Mouse (Mus musculus): Measurements from ENCODE around the gene Myzap. TPM values are rescaled to one million over a fixed set of nuclear protein-coding genes. Genes with fewer than 3 reads are reported as not detected.
A peak's percentile ranks its signal among the peaks of the same experiment; 100 is the strongest.

Gene Myzap
- polyA plus RNA-seq, 2 experiments: 1.8 to 2.5 TPM

DNA sequence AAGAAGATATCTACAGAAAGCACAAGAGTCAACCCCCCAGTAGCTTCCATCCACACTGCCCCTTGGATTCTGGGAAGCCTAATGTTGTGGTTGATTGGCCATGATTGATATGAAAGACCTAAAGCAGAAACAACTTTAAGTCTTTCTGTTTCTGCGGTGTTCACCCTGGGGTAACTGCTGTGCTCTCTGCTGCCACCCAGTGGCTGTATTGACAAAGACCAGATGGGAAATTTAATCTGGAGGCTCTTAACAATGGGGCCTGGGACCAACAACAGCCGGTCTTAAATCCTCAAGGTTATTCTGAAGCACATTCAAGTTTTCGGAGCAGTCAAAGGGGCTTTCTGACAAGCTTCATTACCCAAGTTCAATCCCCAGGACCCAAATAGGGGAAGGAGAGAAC is 24.0 kb upstream of the Myzap start:
- H3K4me3 ChIP-seq (ENCODE audit: insufficient read depth in 1 of 2, low read depth in 2 of 2, low read length in 2 of 2): no peak overlapping the region
- no peak overlapping the region for H3K9ac ChIP-seq (replicated peaks)
- no peaks in the 10 kb centered on the region for H3K4me1 ChIP-seq (replicated peaks; ENCODE audit: control insufficient read depth in 2 of 2, insufficient read depth in 2 of 2, low read length in 1 of 2)
- no peak for ATAC-seq (ENCODE audit: insufficient read depth)
- TF ChIP-seq CTCF (IDR thresholded peaks at IDR 0.05; ENCODE audit: low read depth) (peak; percentile 88), EP300 (IDR thresholded peaks at IDR 0.05; ENCODE audit: low read depth) (no peak)
- no peaks in the 10 kb centered on the region for H3K9me3 ChIP-seq (ENCODE audit: control insufficient read depth, low read length)
- no peaks in the 10 kb centered on the region for H3K36me3 ChIP-seq (replicated peaks; ENCODE audit: control insufficient read depth, insufficient read depth, low read depth)
- H3K4me2 ChIP-seq (ENCODE audit: low read depth): 0 out of 2 replicates have a peak overlapping the region, but pooled peaks have one; percentile 18
- no peaks in the 10 kb centered on the region for H3K27me3 ChIP-seq (ENCODE audit: control insufficient read depth, insufficient read depth, low read length)
- no peak overlapping the region for H3K27ac ChIP-seq
- 4% methylated on average over 3 of the region's 3 CpGs for WGBS (ENCODE audit: insufficient replicate concordance)
- peak; percentile 43 to 45 (median 44) for DNase-seq (ENCODE audit: low read depth in 3 of 3, low spot score in 3 of 3)

DNA sequence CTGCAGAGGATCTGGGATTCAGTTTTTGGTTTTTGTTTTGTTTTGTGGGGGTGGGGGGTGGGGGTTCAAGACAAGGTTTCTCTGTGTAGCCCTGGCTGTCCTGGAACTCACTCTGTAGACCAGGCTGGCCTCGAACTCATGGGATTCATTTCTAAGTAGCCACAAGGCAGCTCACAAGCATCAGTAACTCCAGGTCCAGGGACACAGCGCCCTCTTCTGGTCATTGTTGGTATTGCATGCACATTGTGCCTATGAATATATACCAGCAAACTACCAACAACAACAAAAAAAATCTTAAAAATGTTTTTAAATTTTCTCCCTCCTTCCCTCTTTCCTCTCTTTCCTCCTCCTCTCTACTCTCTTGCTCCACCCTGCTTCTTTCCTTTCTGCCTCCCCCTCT is 22.5 kb upstream of the Myzap start:
- no peak overlapping the region for H3K9ac ChIP-seq (replicated peaks)
- 3% methylated on average over 2 of the region's 2 CpGs for WGBS (ENCODE audit: insufficient replicate concordance)
- TF ChIP-seq CTCF (IDR thresholded peaks at IDR 0.05; ENCODE audit: low read depth) (peak; percentile 87), EP300 (IDR thresholded peaks at IDR 0.05; ENCODE audit: low read depth) (no peak)
- H3K27me3 ChIP-seq (ENCODE audit: control insufficient read depth, insufficient read depth, low read length): no peaks in the 10 kb centered on the region
- H3K27ac ChIP-seq: no peak overlapping the region
- H3K36me3 ChIP-seq (replicated peaks; ENCODE audit: control insufficient read depth, insufficient read depth, low read depth): no peaks in the 10 kb centered on the region
- no peak overlapping the region for H3K4me2 ChIP-seq (ENCODE audit: low read depth)
- no peaks in the 10 kb centered on the region for H3K9me3 ChIP-seq (ENCODE audit: control insufficient read depth, low read length)
- ATAC-seq (ENCODE audit: insufficient read depth) (no peak), DNase-seq (ENCODE audit: low read depth in 3 of 3, low spot score in 3 of 3) (no peak)
- H3K4me3 ChIP-seq (ENCODE audit: insufficient read depth in 1 of 2, low read depth in 2 of 2, low read length in 2 of 2): no peak overlapping the region
- no peaks in the 10 kb centered on the region for H3K4me1 ChIP-seq (replicated peaks; ENCODE audit: control insufficient read depth in 2 of 2, insufficient read depth in 2 of 2, low read length in 1 of 2)

- H3K9me3 ChIP-seq (ENCODE audit: control insufficient read depth, low read length): no peaks in the 10 kb centered on the region
- no peaks in the 10 kb centered on the region; the same call in 1 of the 2 replicates for H3K27me3 ChIP-seq (ENCODE audit: control insufficient read depth, insufficient read depth, low read length)
- no peak overlapping the region for H3K4me3 ChIP-seq (ENCODE audit: insufficient read depth in 1 of 2, low read depth in 2 of 2, low read length in 2 of 2)
- DNase-seq (ENCODE audit: low read depth in 3 of 3, low spot score in 3 of 3) (no peak), ATAC-seq (ENCODE audit: insufficient read depth) (no peak)
- WGBS (ENCODE audit: insufficient replicate concordance): 71% methylated on average over 6 of the region's 6 CpGs
- no peaks in the 10 kb centered on the region for H3K36me3 ChIP-seq (replicated peaks; ENCODE audit: control insufficient read depth, insufficient read depth, low read depth)
- no peaks in the 10 kb centered on the region for H3K4me1 ChIP-seq (replicated peaks; ENCODE audit: control insufficient read depth in 2 of 2, insufficient read depth in 2 of 2, low read length in 1 of 2)
- no peak overlapping the region for H3K4me2 ChIP-seq (ENCODE audit: low read depth)
- no peak overlapping the region for H3K27ac ChIP-seq
- TF ChIP-seq CTCF (IDR thresholded peaks at IDR 0.05; ENCODE audit: low read depth): peak; percentile 89
- no peak for TF ChIP-seq EP300 (IDR thresholded peaks at IDR 0.05; ENCODE audit: low read depth)
- H3K9ac ChIP-seq (replicated peaks): no peak overlapping the region
Observed at GRCm38 (mm10) chr9:71612981-71613380, 20.8 kb upstream of the Myzap start.

GRCm38 (mm10) chr9:71611876-71612275 is 19.7 kb upstream of the Myzap start:
- H3K27ac ChIP-seq: no peak overlapping the region
- no peak overlapping the region for H3K4me2 ChIP-seq (ENCODE audit: low read depth)
- no peak overlapping the region for H3K4me3 ChIP-seq (ENCODE audit: insufficient read depth in 1 of 2, low read depth in 2 of 2, low read length in 2 of 2)
- DNase-seq (ENCODE audit: low read depth in 3 of 3, low spot score in 3 of 3): no peak
- H3K36me3 ChIP-seq (replicated peaks; ENCODE audit: control insufficient read depth, insufficient read depth, low read depth): no peaks in the 10 kb centered on the region
- 67% methylated on average over 4 of the region's 4 CpGs for WGBS (ENCODE audit: insufficient replicate concordance)
- no peak for ATAC-seq (ENCODE audit: insufficient read depth)
- TF ChIP-seq CTCF (IDR thresholded peaks at IDR 0.05; ENCODE audit: low read depth) (no peak), EP300 (IDR thresholded peaks at IDR 0.05; ENCODE audit: low read depth) (no peak)
- H3K27me3 ChIP-seq (ENCODE audit: control insufficient read depth, insufficient read depth, low read length): no peaks in the 10 kb centered on the region; the same call in 1 of the 2 replicates
- H3K9ac ChIP-seq (replicated peaks): no peak overlapping the region
- no peaks in the 10 kb centered on the region for H3K9me3 ChIP-seq (ENCODE audit: control insufficient read depth, low read length)
- peaks cover 0 to 3% of the 10 kb centered on the region in 2 experiments; a peak in 3 of 4 replicates for H3K4me1 ChIP-seq (replicated peaks; ENCODE audit: control insufficient read depth in 2 of 2, insufficient read depth in 2 of 2, low read length in 1 of 2)

DNA sequence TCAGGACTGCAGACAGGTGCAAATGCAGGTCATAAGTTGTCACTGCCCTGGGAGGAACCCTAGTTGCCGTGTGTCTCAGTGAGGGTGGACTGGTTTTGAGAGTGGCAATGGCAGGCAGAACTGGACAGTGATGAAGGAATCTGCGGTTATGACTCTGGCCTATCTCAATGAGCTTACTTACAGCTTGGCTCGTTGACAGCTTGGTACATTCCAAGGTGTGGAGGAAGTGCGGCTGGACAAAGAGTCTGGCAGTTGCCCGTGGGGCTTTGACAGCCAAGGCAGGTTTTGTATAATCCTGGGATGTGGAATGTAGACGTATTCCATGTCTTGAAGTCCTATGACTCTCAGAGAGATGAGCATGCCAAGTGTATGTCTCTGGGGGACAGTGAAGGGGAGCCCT is 16.9 kb upstream of the Myzap start:
- Histone ChIP-seq H3K36me3 (replicated peaks; ENCODE audit: control insufficient read depth, insufficient read depth, low read depth) (no peaks in the 10 kb centered on the region), H3K27me3 (ENCODE audit: control insufficient read depth, insufficient read depth, low read length) (no peaks in the 10 kb centered on the region; the same call in 1 of the 2 replicates), H3K9ac (replicated peaks) (no peak overlapping the region), H3K4me1 (replicated peaks; ENCODE audit: control insufficient read depth in 2 of 2, insufficient read depth in 2 of 2, low read length in 1 of 2) (peaks cover 3 to 22% of the 10 kb centered on the region in 2 experiments; a peak in 3 of 4 replicates), H3K27ac (no peak overlapping the region), H3K9me3 (ENCODE audit: control insufficient read depth, low read length) (no peaks in the 10 kb centered on the region), H3K4me2 (ENCODE audit: low read depth) (no peak overlapping the region), H3K4me3 (ENCODE audit: insufficient read depth in 1 of 2, low read depth in 2 of 2, low read length in 2 of 2) (no peak overlapping the region)
- ATAC-seq (ENCODE audit: insufficient read depth): no peak
- WGBS (ENCODE audit: insufficient replicate concordance): 55% methylated on average over 6 of the region's 6 CpGs
- DNase-seq (ENCODE audit: low read depth in 3 of 3, low spot score in 3 of 3): no peak
- TF ChIP-seq CTCF (IDR thresholded peaks at IDR 0.05; ENCODE audit: low read depth) (no peak), EP300 (IDR thresholded peaks at IDR 0.05; ENCODE audit: low read depth) (no peak)

Measured in liver, embryonic 14.5 days (tissue).